Mouse (Mus musculus): ENCODE data around the gene Arhgap11a.

Arhgap11a gene

DNA sequence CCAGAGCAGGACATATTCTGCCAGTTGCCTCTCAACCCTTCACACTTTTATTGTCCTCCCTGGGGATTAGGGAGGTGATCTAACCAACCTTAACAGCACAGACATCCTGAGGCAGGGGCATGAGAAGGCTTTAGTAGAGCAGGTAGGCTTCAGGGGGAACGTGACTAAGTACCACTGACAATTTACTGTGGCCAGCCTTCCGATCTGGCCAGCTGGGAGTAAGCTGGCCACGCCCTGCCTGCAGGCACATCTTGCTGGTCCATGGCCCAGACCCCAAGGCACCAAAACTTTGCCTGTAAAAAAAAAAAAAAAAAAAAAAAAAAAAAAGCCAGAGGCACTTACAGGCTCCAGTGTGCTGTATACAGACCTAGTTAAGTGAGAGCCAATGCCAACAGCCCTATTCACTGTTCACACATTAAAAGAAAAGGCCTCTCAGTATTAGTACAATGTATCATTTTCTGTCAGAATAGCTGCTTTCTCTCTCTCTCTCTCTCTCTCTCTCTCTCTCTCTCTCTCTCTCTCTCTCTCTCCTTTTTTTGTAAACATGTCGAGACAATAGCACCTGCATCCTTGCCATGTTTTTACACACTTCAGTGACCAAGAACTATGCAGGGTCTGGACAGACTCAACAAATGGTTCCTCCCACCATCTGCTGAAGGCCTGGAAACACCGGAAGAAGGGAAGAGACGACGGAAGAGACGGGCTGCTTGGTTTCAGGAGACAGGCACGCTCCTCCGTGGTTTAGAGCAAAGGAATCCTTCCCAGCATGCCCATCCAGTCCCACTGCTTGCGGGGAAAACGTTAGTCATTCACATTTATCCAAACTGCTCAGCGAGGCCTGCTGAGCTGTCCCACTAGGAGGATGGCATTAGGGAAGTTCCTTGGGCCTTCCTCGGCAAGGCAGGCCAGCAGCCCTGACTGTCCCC is 30.5 kb downstream of the Arhgap11a start:
- peak; percentile 68 for DNase-seq (ENCODE audit: low read depth, low spot score)

DNA sequence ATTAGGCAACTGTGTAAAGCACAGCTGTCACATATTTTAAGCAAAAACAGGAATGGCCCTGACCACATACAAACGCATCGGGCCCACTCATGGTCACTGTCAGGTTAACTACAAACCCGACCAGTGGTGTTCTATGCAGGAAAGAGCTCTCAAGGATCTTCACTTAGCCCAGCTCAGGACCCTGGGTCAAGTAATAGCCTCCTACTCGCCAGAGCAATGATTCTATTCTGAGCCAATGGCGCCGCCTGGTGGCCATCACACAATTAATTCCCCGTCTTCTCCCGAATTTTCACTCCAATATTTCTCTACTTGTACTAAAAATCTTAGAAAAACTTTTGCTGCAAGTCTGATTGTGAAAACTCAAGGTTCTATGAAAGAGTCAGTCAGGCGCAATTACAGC is 40.8 kb downstream of the Arhgap11a start:
- peak; percentile 67 for DNase-seq (ENCODE audit: low read depth, low spot score)

DNA sequence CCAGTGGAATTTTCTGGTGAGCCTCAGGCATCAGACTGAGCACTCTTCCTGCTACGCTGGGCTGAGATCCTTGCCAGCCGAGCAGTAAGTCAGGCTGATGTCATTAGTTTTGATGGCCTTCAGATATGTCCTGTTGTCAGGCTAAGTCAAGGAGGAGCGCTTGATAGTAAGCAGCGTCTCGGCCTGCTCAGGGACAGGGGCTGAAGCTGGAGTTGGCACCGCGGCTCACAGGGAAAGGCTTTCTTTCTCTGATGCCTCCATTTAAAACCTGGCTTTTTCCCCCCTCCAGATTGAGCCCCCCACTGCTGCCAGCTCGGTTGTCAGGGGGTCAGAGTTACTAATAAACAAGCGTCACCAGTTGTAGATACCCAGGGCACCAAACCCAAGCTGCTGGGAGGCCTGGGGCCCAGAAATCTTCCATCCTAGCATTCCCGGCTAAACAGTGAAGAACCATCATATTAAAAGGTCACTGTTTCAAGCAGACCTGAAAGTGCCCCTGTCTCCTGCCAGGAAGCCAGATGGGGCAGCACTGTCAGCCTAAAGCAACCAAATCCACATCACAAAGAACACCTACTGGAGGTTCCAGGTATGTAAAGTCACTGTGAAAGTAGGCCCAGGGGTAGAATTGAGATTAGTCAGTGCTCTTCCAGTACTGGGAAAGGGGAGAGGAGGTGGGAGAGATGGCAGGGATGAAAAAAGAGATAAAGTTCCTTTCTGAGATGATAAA is 41.4 kb downstream of the Arhgap11a start:
- DNase-seq (ENCODE audit: low read depth, low spot score): peak; percentile 78

- DNase-seq (ENCODE audit: low read depth, low spot score): peak; percentile 58
Measured at GRCm38 (mm10) chr2:113805765-113806164, 42.7 kb downstream of the Arhgap11a start.

GRCm38 (mm10) chr2:113803753-113804152 is 44.7 kb downstream of the Arhgap11a start:
- DNase-seq (ENCODE audit: low read depth, low spot score): peak; percentile 96

DNA sequence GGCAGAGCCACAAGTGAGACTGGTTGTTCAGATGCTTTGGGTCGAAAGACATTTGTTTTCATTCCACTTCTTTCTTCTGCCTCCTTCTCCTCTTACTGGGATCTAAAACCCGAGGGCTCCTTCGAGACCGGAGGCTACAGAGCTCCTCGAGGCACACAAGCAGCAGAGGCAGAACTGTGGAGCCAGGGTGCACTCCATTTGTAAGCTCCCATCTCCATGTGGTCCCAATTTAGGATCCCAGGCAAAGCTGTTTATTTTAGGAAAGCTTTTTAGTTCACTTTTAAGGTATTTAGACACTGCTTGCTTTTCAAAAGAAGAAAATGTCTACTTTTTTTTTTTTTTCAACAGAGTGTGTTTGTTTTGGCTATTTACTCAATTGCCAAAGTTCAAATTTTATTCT is 47.6 kb downstream of the Arhgap11a start:
- DNase-seq (ENCODE audit: low read depth, low spot score): no peak

DNA sequence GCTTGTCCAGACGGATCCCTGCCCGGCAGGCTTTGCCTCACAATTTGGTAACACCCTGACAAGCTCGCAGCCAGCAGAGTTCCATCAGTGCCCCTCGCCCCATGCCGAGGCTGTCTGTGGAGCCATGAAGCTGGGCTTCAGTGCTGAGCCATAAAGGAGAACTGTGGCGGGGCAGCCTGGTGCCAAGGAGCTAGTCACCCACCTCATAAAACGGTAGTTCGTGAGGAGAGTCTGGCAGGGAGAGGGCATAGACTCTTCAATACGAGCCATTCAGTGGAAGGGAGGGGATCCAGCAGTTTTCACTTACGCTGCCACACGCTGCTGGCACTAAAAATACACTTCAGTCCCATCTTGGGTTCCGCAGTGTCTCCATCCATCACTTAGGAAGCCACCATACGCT is 49.9 kb downstream of the Arhgap11a start:
- DNase-seq (ENCODE audit: low read depth, low spot score): no peak

GRCm38 (mm10) chr2:113795186-113795585 is 53.3 kb downstream of the Arhgap11a start:
- DNase-seq (ENCODE audit: low read depth, low spot score): no peak

DNA sequence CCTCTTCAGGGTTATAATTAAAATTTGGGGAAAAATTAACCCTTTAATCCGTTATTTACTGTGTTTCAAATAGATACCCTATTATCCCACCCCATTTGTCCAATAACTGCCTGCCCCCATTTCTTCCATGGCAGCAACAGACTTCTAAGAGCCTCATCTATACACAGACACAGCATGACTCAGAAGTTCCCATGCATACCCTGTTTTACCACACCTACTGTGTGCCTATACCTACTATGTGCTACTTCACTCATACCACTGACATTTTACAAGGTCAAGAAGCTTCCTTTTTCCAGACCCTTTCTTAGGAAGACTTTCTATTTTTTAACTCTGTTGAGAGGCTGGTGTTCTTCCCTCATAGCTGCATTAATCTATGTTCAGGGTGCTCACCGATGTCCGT is 54.9 kb downstream of the Arhgap11a start:
- no peak for DNase-seq (ENCODE audit: low read depth, low spot score)

DNA sequence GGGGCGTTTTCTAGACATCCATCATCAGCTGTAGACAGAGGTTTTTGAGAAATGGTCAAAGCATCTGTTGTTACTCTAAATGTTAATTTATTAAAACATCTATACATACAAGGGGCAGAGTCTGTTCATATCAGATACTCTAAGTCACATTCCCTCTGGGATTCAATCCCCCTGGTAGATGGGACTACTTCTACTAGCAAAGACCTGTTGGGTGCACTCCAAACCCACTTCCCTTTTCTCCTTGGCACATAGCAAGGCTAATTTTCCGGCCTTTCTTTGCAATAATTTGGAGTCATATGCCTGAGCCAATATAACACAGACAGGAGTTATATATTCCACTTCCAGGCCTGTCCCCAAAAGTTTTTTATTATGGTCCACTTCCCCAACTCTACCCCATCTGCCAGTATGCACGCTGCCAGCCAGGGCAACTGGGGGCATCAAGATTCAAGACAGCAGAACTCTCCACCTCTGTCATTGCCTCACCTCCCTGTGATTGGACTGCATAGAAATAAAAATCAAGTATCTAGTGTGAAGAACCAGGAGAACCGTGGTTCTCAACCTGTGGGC is 59.6 kb downstream of the Arhgap11a start:
- DNase-seq (ENCODE audit: low read depth, low spot score): no peak

DNA sequence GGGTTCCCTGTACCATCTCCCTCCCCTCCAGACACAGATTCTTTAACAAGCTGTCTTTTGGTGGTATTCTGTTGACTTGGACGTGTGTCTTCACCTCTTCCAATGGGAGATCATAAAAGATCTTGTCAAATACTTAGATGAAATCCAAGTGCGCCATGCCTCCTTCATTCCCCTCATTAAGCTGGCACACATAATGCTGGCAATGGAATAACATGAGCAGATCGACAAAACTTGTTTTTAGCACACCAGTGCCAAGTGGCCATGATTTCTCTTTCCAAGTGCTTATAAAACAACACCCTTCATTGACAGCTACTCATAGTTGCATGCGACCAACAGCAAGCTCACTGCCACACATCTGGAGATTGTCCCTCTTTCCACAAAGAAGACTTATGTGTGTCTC is 60.6 kb downstream of the Arhgap11a start:
- peak; percentile 20 for DNase-seq (ENCODE audit: low read depth, low spot score)

DNA sequence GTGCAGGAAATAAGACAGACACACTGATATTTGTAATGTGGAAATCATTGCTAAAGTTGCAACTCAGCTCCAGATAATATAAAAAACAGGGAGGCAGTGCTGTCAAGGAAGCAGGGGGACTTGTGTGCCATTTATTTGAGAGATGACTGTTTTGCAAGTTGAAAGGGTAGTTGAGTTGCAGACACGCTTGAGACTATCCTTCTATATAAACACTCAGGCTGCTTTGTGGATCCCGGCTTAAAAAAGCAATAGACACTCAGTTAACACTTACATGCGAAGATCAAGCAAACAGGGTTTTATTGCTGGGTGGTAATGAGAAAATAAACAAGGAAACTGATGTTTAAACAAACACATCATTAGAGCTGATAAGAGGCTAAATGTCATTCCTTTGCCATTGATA is 63.6 kb downstream of the Arhgap11a start:
- no peak for DNase-seq (ENCODE audit: low read depth, low spot score)

DNA sequence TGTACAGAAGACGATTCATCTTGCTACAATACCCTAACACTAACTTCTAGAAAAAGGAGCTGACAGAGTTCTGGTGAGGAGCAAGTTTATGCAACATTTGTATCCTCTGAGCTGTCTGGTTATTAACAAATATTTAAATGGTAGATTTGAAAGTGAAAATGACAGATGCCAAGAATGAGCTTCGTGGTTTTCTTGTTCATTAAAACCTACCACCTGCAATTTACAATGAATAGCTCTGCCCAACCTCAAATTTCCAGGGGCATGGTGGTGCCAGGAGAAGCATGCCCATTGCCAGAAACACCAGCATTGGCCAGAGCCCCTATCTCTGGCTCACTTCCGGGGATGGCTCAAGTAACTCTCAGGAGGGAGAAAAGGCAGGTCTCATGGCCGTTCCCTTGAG is 66.9 kb downstream of the Arhgap11a start:
- no peak for DNase-seq (ENCODE audit: low read depth, low spot score)
